Mouse (Mus musculus): ENCODE measurements at regions not wholly inside any gene's neighbourhood (a gene's known extent, or its start where the extent isn't known, plus 50 kb on each side); places are given as distances from the start of the nearest gene placed in this dataset.

DNA sequence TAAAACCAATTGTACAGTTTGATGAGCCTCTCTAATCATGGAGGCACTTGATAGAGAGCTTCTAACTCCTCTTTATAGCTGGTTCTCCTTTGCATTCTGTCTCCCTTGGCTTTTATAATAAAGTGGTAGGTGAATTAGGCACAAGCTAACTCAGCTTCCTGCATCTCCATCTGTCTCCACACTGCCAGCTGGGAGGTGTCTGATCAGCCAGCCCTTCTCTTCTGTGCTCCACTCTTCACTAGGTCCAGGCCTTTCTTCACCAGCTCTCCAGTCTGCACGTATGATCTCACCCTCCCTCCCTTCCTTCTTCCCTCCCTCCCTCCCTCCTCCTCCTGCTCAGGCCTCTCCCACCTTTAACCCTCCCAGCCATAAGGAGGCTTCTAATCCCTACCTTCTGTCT lies 136.2 kb downstream of the Rchy1 start:
- no peak for DNase-seq (ENCODE audit: low spot score in 2 of 2)

DNA sequence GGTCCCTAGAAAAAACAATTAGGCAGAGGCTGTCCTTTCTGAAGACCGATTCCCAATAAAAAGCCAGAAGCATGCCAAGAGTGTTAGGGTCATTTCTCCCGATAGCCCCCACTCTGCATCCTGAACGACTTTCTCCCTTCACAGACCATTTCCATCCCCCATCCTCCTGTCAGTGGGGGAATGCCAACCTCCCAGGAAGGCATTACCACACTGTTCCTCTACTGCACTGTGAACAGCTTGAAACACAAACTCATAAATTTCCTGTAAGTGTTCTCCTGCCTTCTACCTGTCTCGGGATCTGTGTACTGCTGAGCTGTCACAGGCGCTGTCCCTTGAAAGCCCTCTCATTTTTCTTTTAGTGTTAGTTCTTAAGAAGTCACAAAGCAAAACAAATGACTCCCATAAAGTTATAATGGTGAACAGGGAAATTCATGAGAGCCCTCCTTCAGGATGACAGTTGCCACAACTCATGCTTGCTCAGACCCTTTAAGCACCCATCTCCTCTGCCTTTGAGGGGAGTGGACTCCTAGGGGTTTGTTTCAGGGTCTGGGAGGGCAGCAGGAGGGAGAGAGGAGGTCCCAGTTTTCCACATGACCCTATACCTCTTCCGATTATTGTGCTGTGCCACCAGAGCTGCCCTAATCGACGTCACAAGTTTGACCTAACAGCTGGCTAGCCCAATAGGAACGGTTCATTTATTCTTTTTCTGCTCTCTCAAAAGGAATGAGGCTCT lies 139.9 kb downstream of the Rchy1 start:
- no peak for DNase-seq (ENCODE audit: low spot score in 2 of 2)

DNA sequence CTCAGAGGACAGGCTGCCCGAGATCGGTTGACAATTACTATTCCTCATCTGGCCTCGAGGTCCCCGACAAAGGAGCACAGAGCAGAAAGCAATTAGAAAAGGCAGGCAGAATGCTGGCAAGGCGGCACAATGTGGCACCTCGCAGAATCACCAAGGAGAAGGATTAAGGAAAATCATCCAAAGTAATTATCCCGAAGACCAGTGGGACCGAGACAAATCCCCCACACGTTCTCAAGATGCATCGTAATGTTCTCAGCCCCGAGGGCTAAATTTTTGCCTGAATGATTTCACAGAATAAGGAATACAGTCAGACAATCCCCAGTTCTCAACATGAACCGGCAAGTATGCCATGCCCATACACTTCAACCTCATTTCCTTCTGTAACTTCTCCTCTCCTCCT lies 144.1 kb downstream of the Rchy1 start:
- DNase-seq (ENCODE audit: low spot score in 2 of 2): no peak

DNA sequence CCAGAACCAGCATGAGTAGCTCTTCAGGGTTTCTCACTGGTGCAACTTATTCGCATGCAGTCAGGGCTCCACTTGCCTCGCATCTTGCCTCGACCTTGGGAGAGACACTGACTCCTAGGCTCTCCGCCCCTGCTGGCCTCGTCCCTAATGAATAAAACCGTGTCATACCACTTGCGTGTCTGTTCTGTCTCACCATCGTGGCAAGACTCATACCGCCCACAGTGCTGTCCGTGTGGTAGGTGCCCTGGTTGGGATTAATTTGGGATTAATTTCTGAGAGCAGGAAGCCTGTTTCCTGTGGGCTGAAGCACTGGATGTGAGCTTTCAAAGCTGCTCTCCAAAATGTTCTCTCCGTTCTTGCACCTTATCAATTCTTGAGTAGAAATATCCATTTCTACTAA lies 144.7 kb downstream of the Rchy1 start:
- DNase-seq (ENCODE audit: low spot score in 2 of 2): no peak

DNA sequence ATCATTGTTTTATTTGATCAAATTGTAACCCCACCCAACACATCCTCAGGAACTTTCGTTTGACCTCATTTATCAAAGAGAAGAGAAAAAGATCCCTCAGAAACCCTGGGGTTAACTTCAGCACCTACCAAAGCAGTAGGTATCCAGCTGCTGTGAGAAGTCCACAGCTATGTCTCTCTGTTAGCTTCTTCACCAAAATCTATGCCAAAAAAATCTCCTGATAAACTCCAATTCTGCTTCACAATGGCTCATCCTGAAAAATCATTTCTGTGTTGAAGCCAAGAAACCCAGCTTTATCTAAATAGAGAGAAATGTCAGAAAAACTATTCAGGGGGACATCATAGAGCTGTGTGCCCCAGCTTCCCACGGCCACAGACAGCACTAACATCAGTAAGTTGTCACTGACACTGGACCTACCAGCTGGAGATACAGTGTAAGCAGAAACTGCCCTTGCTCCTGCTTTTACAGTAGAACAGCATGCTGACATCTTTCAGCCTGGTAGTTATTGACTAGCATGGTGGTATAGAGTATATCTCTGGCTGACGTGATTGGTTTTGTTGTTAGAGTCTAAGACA lies 146.4 kb downstream of the Rchy1 start:
- no peak for DNase-seq (ENCODE audit: low spot score in 2 of 2)

DNA sequence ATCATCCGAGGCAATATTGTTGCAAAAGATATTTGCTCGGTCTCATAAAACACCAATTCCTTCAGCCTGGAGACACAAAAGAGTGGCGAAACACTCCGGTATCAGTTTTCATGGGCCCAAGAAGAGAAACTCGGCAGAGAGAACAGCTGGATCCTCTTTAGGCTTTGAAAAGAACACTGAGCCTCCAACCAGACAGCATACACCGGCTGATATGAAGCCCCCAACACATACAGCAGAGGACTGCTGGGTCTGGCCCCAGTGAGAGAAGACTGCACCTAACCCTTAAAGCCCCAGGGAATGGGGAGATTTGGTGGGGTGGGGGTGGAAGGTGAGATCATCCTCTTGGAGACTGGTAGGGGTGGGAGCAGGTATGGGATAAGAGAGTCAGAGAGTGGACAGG lies 147.9 kb downstream of the Rchy1 start:
- no peak for DNase-seq (ENCODE audit: low spot score in 2 of 2)

DNA sequence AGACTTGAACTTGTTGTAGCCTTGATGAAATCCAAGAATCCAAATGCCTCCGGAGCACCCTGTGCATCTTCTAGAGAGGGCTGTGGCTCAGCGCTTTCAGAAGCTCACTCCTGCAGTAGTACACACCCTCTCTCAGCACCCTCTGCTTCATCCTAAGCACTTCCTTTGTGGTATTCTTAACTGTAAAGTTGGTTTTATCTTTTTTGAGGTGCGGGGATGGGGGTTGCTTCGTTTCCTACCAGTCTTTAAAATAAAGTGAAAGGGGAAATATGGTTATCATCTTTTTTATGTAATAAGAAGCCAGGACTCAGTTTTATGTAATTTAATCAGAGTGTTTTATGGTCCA lies 148.5 kb downstream of the Rchy1 start:
- peak; percentile 30 to 39 for DNase-seq (ENCODE audit: low spot score in 2 of 2)

DNA sequence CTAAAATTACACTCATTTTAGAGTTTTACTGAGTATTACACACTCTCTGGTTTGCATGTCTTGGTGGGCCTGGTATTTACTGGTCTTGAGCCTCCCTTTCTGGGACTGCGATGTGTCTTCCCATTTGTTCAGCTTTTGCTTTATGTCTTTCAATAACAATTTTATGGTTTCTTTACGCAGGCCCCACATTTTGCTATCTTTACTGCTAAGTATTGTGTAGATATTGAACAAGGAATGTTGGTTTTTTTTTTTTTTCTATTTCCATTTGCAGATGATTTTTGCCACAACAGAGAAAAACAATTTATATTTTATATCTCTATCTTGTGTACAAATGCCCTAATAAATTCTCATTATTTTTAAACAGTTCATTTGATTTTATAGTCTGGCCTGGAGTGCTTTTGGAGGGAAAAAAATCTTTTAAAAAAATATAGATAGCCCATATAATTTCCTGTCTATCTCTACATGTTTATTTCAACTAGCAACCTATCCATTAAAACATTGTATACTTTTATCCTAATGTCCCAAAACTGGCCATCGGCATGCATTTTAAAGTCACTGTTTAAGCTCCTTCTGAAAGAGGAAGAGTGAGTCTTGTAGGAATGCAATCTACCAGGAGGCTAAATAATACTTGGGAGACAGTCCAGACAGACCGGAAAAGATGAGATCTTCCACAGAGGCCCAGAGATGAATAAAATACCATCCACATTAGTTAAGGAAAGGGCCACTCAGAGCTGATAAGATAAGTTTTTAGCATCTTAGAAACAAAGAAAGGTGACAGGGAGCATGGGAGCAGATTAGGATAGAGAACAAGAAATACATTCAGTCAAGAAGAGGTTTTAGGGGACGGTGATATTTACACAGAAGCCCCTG lies 149.1 kb downstream of the Rchy1 start:
- DNase-seq (ENCODE audit: low spot score in 2 of 2): no peak

DNA sequence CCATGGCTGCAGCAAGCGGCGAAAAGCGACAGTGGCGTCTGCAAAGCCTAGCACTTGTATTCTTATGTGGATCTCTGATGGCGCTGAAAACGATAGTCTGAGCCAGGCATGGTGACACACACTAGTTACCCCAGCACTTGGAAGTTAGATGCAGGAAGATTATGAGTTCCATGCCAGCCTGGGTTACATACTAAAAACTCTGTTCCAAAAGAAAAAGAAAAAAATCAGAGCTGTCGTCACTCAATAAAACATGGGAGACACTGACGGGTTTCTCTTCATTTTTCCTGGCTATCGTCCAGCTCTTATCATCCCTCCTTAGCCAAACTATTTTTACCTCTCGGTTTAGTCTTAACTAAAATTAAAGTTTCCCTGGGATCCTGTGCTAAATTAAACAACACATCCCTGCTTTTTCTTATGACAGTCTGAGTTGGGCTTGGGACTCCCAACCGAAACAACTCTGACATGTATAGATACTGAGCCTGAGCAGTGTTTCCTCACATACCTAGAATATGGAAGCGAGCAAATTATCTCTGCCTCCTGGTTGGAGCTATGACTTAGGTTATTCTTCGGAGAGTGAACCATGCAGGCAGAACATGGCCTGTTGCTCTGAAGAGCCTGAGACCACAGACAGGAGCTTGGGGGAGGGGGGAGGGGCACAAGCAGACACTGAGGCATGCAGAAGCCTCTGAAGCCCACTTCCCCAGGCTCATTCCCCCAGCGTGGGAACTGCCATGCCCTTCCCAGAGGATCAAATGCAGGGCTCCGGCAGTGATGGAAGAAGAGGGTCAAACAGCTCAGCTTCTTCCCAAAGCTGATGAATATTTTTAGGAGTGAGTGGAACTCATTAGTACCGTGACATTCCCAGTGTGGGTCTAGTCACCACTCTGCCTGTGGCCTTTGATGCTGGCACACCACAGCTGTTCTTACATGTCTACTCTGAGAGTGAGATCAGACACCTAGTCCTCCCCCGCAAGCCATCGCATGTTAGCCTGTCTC lies 155.5 kb downstream of the Rchy1 start:
- DNase-seq (ENCODE audit: low spot score in 2 of 2): peak; percentile 11 to 14

DNA sequence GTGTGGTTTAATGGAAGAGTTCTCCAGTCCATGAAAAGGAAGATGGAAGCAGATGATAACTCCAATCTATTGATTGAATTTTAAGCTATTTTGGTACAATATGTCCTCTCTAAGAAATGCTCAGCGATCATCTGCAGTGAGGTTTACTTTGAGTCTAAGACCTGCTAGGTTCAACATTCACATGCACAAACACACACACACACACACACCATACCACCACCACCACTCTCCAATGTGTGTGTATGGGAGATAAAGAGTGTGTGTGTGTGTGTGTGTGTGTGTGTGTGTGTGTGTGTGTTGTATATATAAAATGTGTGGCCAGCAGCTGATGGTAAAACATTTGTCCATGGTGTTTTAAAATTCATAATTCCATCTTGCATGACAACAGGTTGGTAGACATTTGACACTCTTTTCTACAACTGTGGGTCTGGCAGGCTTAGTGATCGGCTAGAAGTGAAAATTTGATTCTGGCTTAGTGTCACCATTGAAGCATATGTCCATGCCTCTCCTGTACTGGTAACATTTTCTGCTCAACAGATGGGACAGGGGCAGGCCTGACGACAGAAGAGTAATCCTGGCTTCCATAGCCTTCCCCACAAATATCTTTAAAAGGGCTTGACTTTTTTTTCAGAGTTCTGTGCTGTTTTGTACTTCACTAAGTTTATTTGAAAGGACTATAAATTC lies 161.4 kb downstream of the Rchy1 start:
- DNase-seq (ENCODE audit: low spot score in 2 of 2): no peak

DNA sequence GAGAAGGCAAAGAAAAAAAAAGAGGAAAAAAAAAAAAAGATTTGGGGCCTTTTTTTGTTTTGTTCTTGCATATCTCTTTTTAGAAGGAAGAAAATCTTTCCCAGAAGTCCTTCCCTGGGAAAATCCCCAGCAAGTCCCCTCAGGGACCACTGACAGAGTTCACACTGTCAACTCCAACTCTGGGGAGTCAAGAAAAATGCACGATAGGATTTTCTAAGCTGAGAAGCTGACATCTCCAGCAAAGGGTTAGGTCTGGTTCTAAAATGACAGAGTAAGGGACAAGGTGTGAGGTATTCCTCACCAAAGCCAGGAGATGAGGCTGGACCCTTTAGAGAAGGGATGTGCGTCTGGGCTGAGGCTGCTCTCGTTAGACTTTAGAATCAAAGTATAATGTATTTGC lies 165.5 kb downstream of the Rchy1 start:
- DNase-seq (ENCODE audit: low spot score in 2 of 2): no peak

DNA sequence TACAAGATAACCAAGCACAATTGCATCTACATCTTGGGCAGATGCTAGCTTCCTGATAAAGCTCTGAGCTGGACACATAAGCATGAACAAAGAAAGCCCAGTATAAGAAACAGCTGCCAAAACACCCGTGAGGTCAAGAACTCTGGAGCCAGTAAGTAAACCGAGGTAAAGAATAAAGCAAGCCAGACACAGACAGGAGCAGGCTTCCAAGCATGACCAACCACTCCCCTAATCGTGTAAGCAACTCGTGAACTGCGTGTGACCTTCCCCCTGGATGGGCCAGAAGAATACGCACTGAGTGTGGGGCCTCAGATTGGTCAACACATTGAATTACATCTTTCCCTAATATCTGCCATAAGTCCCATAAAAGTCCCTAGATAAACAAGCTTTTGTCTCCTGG lies 170.1 kb downstream of the Rchy1 start:
- DNase-seq (ENCODE audit: low spot score in 2 of 2): no peak

DNA sequence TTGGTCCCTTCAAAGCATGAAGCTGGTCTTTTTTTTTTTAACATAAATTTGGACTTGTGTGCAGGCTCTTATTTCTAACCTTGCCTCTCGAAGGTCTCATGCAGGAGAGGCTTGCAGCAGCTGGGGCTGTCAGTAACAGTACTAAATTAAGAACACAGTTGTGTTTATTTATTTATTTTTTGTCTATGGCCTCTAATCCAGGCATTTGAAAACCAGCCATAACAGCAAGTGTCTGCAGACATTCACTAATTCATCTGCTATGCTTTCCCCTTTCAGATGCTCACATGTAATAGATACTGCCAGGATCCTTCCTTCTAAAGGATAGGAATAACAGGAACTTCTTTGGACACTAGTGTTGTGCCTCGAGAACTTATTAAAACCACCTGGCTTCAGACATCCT lies 172.5 kb downstream of the Rchy1 start:
- DNase-seq (ENCODE audit: low spot score in 2 of 2): no peak

DNA sequence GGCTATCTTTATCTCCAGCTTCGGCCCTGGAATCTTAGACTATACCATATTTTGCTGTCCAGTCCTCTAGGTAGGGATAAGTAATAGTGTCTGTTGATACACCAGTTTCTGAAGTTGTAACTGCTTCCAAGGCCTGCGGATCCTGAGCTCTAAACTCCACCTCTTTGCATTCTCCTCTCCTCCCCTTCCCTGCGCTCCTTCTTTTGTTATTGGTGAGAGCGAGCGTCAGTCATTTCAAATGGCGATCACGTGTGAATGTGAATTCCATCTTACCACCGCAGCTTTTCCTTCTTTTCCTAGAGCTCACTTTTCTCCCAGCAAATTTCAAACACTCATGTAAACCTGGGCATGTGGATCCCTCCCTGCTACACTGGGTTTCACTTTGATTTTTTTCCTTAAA lies 178.9 kb downstream of the Rchy1 start:
- DNase-seq (ENCODE audit: low spot score in 2 of 2): no peak

DNA sequence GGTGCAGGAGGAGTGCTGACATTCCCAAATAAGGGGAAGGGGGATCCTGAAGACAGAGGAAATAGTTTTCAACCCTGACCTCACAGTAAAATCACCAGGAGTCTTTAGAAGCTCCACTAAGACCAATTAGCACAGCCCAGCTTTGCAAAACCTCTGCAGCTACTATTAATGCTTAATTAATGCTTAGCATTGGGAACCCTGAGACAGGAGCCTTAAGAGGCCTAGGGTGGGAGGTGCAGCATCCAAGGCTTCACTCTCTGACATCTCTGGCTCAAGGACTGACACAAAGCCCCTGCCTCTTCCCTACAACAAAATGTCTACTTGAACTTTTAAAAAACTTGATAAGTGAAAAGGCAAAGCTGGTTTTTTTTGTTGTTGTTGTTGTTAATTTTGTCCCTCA lies 185.9 kb downstream of the Rchy1 start:
- no peak for DNase-seq (ENCODE audit: low spot score in 2 of 2)

DNA sequence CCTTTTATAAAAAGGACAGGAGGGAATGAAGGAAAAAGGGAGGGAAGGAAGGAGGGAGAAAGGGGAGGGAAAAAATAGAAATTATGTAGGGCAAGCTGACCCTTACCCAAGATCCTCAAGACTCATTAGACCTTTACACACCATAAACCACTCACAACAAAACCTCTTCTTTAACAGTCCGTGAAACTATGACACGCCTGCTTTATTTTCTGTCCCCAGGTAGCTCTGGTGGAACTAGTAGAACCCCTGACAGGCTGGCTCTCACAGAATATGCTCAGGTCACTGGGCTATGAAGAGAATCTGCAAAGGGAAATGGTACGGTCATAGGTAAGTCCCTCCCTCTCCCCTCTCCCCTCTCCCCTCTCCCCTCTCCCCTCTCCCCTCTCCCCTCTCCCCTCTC lies 188.8 kb downstream of the Rchy1 start:
- DNase-seq (ENCODE audit: low spot score in 2 of 2): no peak

DNA sequence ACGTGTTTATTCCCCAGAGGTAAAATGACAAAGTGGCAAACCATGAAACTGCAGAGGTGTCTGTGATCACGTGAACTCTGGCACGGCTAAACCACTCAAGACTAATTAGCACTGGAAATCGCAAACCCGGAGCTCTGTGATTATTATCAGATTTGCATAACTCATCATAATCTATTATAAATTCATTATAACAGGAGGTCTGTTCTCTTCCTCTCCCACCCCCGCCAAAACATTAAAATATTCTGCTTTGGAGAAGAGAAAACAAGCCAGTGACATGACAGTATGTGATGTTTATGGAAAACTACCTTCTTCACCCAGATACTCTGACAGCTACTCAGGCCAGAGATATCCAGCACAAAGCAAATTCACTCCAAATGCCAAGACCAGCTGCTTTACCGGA lies 195.0 kb downstream of the Rchy1 start:
- no peak for DNase-seq (ENCODE audit: low spot score in 2 of 2)

DNA sequence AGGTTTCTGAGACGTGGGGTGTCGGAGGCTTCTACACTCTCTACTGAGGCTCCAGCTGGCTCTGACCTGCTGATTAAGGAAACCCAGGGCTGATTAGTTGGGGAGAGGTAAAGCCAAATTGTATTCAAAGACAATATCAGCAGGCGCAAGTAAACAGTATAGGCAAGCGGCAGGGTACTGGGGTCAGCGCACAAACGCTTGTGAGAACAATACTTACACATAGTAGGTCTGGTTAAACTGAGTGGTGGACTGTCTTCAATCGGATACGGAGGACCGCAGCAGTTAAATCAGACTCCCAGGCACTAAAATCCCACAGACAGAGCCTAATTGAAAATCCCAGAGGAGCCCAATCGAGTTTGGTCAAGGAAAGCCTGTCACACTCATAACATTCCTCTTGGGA lies 195.8 kb downstream of the Rchy1 start:
- no peak for DNase-seq (ENCODE audit: low spot score in 2 of 2)

DNA sequence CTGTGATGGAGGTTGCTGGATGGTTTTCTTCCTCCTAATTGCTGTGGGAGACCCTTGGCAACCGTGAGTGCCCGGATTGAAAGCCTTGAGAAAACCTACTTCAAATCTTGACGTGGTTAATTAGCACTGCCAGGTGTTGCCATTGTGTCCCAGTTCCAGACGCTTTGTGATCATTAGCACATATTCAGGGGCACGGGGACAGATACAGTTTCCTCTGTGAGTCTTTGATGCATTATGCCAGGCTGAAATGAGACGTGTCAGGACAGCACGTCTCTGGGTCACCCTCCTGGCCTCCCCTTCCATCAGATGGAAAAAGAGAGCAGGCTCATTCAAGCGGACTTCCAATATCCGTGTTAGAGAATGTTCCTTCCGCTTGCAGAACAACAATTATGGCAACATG lies 198.2 kb downstream of the Rchy1 start:
- DNase-seq (ENCODE audit: low spot score in 2 of 2): no peak

DNA sequence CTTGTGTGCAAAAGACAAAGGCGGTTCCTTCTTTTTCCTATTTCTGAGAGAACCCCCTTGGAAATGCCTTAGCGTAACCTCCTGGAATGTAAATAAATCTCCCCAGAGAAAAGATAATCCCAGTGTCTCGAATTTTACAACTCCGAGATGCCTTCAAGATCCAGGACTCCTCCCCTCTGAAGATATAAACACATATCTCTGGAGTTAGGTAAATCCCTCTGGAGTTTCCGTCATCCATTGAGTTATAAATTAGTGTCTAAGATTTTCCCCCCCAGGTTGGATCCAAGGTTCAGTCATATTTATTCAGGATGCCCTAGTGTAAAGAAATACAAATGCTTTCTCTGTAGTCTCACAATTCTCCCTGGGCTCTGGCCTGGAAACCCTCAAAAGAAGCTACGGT lies 200.3 kb downstream of the Rchy1 start:
- DNase-seq (ENCODE audit: low spot score in 2 of 2): no peak

DNA sequence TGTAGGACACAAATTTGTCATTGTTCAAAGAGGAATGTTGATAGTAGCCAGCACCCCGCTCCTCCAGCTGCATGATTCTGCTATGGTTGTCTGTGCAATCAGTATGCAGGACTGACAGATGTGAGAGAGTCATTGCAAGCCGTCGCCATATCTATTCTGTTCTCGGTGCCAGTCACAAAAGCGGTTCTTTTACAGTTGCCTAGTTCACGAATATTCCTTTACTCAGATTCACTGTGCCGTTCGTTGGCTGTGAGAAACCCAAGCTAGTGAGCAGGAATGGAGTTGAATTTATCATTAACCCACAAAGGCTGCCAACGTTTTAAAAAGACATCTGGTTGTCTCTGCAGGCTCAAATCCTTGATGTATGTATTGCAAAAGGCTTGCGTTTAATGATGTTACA lies 206.9 kb downstream of the Rchy1 start:
- no peak for DNase-seq (ENCODE audit: low spot score in 2 of 2)

Data from thymus, postnatal 10 days (tissue).